Mouse (Mus musculus) ES-Bruce4 (cell line): Measurements from ENCODE around the gene P2rx7.

Source experiments
- CTCF ChIP-seq: IDR thresholded peaks from one replicate; pipeline ENCODE4 v1.8.1; 2011; ENCODE audit warnings: low read depth, low read length
- EP300 ChIP-seq: IDR thresholded peaks from 2 replicates; pipeline ENCODE4 v1.6.1; 2011; ENCODE audit warnings: low read depth, low read length; ENCODE audit not compliant: insufficient read depth
- POLR2A ChIP-seq: IDR thresholded peaks from one replicate; pipeline ENCODE4 v1.8.1; 2011; ENCODE audit warnings: low read length; ENCODE audit not compliant: insufficient read depth

DNA sequence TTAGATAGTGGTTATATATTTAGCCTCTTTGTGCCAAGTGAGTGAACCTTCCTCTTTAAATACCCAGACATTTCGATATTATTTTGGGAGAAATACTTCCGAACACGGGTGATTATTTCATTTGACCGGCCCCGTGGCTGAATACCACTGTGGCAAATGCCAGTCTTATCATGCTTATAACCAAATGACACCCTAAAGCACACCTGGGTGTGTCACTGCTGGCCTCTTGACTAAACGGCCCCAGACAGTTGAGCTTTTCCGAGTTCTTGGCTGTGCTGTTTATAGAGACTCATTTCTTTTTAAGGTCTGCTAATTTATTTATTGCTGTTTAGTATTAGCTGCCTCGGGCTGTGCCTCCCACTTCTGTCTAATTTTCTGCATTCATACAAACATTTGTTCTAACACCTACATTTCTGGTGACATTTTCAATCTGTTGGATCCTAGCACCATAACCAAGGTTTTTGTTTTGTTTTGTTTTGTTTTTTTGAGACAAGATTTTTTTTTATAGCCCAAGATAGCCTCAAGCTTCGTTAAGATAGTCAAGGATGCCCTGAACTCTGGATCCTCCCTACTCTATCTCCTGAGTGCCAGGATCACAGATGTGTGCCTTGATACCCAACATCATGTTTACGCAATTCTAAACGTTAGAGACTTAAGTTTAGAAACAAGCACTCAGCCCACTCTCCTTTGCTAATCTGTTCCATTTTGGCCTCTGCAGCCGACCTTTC is 56.6 kb downstream of the P2rx7 start:
- TF ChIP-seq POLR2A = no peak
- TF ChIP-seq EP300 = no peak
- no peak for TF ChIP-seq CTCF
